ENCODE assay signal across 19 mouse cellular contexts in genomic region chr5:108646343-108646660, GRCm38 (mm10). TPM values are rescaled to one million over a fixed set of nuclear protein-coding genes. Genes with fewer than 3 reads are reported as not detected.
A peak's percentile ranks its signal among the peaks of the same experiment; 100 is the strongest.
DNase-seq lines count a peak whose midpoint lies in the region; ATAC-seq lines count a peak whose summit lies in the region.
"Had no signal": no experiment of that assay in that cellular context is flagged by ENCODE, and none has a peak within 500 bp of the region (broad histone marks: within the 10 kb centered on the region; RNA-seq: fewer than 3 reads in every experiment).

No protein-coding gene starts in this region.

- 87% methylated on average over 3 of the region's 3 CpGs for WGBS in heart, embryonic 11.5 days (ENCODE audit: insufficient replicate concordance)
- 91% methylated on average over 3 of the region's 3 CpGs for WGBS in kidney, embryonic 14.5 days
- 94% methylated on average over 3 of the region's 3 CpGs for WGBS in embryonic facial prominence, embryonic 10.5 days

- H3K4me2 ChIP-seq in heart, embryonic 11.5 days, result no peak overlapping the region
- H3K4me2 ChIP-seq in kidney, embryonic 14.5 days (replicated peaks; ENCODE audit: low read depth, low read length), result no peak overlapping the region
- H3K4me2 ChIP-seq: embryonic facial prominence, embryonic 15.5 days; heart, embryonic 13.5 days; liver, embryonic 12.5 days; midbrain, embryonic 15.5 days had no signal

- no peak overlapping the region for H3K4me3 ChIP-seq in heart, embryonic 11.5 days (ENCODE audit: low read depth, low read length)
- no peak overlapping the region for H3K4me3 ChIP-seq in kidney, embryonic 14.5 days (ENCODE audit: low read length)
- no peak overlapping the region for H3K4me3 ChIP-seq in embryonic facial prominence, embryonic 10.5 days
- H3K4me3 ChIP-seq: embryonic facial prominence, embryonic 15.5 days; heart, adult 2 months; heart, embryonic 13.5 days; liver, embryonic 12.5 days; midbrain, embryonic 15.5 days had no signal

- no peak overlapping the region for H3K9ac ChIP-seq in heart, embryonic 11.5 days (ENCODE audit: low read depth, low read length)
- no peak overlapping the region for H3K9ac ChIP-seq in kidney, embryonic 14.5 days (ENCODE audit: low read depth, low read length)
- H3K9ac ChIP-seq: embryonic facial prominence, embryonic 15.5 days; heart, embryonic 13.5 days; liver, embryonic 12.5 days; liver, postnatal 0 days; midbrain, embryonic 15.5 days had no signal

- H3K4me1 ChIP-seq in heart, embryonic 11.5 days (ENCODE audit: control insufficient read depth, insufficient read depth, low read length), result no peaks in the 10 kb centered on the region
- H3K4me1 ChIP-seq in kidney, embryonic 14.5 days (ENCODE audit: control insufficient read depth, insufficient read depth, low read length), result no peaks in the 10 kb centered on the region
- H3K4me1 ChIP-seq in embryonic facial prominence, embryonic 10.5 days, result no peaks in the 10 kb centered on the region
- H3K4me1 ChIP-seq: embryonic facial prominence, embryonic 15.5 days; midbrain, embryonic 15.5 days had no signal

- H3K27me3 ChIP-seq in heart, embryonic 11.5 days (ENCODE audit: control insufficient read depth, insufficient read depth, low read length), result no peaks in the 10 kb centered on the region
- no peaks in the 10 kb centered on the region for H3K27me3 ChIP-seq in kidney, embryonic 14.5 days (ENCODE audit: control insufficient read depth, insufficient read depth, low read length)
- no peaks in the 10 kb centered on the region for H3K27me3 ChIP-seq in embryonic facial prominence, embryonic 10.5 days (replicated peaks; ENCODE audit: low read depth, poor library complexity, severe bottlenecking)
- H3K27me3 ChIP-seq: embryonic facial prominence, embryonic 15.5 days; heart, embryonic 13.5 days; liver, embryonic 12.5 days; midbrain, embryonic 15.5 days had no signal

- H3K36me3 ChIP-seq in heart, embryonic 11.5 days (ENCODE audit: control insufficient read depth, insufficient read depth, low read length), result peaks cover 13% of the 10 kb centered on the region; the same call in 1 of the 2 replicates
- peaks cover 55% of the 10 kb centered on the region for H3K36me3 ChIP-seq in kidney, embryonic 14.5 days (ENCODE audit: control insufficient read depth, insufficient read depth, low read length)
- H3K36me3 ChIP-seq in embryonic facial prominence, embryonic 10.5 days (replicated peaks), result peaks cover 77% of the 10 kb centered on the region

- H3K27ac ChIP-seq in heart, embryonic 11.5 days (ENCODE audit: low read depth, low read length), result no peak overlapping the region
- H3K27ac ChIP-seq in kidney, embryonic 14.5 days (ENCODE audit: low read depth, low read length), result no peak overlapping the region
- H3K27ac ChIP-seq in embryonic facial prominence, embryonic 10.5 days (replicated peaks), result no peak overlapping the region
- H3K27ac ChIP-seq: embryonic facial prominence, embryonic 15.5 days; heart, adult 2 months; heart, embryonic 13.5 days; liver, embryonic 12.5 days; macrophage; midbrain, embryonic 15.5 days had no signal

- no peak for ATAC-seq in heart, embryonic 11.5 days (replicated peaks; ENCODE audit: insufficient number of reproducible peaks, low FRiP score, low TSS enrichment)
- ATAC-seq in kidney, embryonic 14.5 days (ENCODE audit: low FRiP score, low TSS enrichment), result no peak
- ATAC-seq: intestine, embryonic 16.5 days; liver, embryonic 12.5 days; liver, postnatal 0 days; midbrain, embryonic 15.5 days had no signal

- peak; percentile 86 for DNase-seq in heart, adult 11 months
- peak; percentile 30 to 33 for DNase-seq in kidney, adult 8-10 months
- peak; percentile 40 for DNase-seq in lung, postnatal 36 days
- DNase-seq in lung, postnatal 25 days (ENCODE audit: low spot score), result no peak
- DNase-seq in embryonic facial prominence, embryonic 10.5 days (ENCODE audit: low spot score), result no peak
- DNase-seq: adrenal gland, postnatal 25 days; gastrocnemius, postnatal 36 days; heart, adult 2 months; liver, postnatal 0 days; spleen, adult 18-20 months; thymus, postnatal 14 days had no signal

- no peaks in the 10 kb centered on the region for H3K9me3 ChIP-seq in heart, embryonic 11.5 days (replicated peaks; ENCODE audit: control insufficient read depth, low read length)
- no peaks in the 10 kb centered on the region for H3K9me3 ChIP-seq in kidney, embryonic 14.5 days (ENCODE audit: control insufficient read depth, low read length)
- H3K9me3 ChIP-seq in embryonic facial prominence, embryonic 10.5 days, result no peaks in the 10 kb centered on the region
- H3K9me3 ChIP-seq: embryonic facial prominence, embryonic 15.5 days; heart, embryonic 13.5 days; liver, embryonic 12.5 days; midbrain, embryonic 15.5 days had no signal

RNA-seq across cellular contexts. Expression of gene Idua, which starts 13.8 kb away (rescaled TPM):
- 14.4 and 15.2 TPM in 2 replicates for polyA plus RNA-seq in heart, embryonic 11.5 days (2014; fragmentation: Nextera tagmentation; extraction: Ambion mirVana)
- 11.0 and 11.3 TPM in 2 replicates for polyA plus RNA-seq in kidney, embryonic 14.5 days (2014; fragmentation: Nextera tagmentation; extraction: Ambion mirVana)
- polyA plus RNA-seq in embryonic facial prominence, embryonic 10.5 days (2016; fragmentation: Nextera tagmentation; extraction: Ambion mirVana), result 9.3 and 9.6 TPM in 2 replicates

RNA-seq across cellular contexts. Expression of gene Tmem175, which starts 16.7 kb away (rescaled TPM):
- polyA plus RNA-seq in heart, embryonic 11.5 days (2014; fragmentation: Nextera tagmentation; extraction: Ambion mirVana), result 20.0 and 22.2 TPM in 2 replicates
- 23.0 and 29.0 TPM in 2 replicates for polyA plus RNA-seq in kidney, embryonic 14.5 days (2014; fragmentation: Nextera tagmentation; extraction: Ambion mirVana)
- polyA plus RNA-seq in embryonic facial prominence, embryonic 10.5 days (2016; fragmentation: Nextera tagmentation; extraction: Ambion mirVana), result 15.1 and 16.0 TPM in 2 replicates

RNA-seq across cellular contexts. Expression of gene Gak, which starts 16.7 kb away (rescaled TPM):
- polyA plus RNA-seq in heart, embryonic 11.5 days (2014; fragmentation: Nextera tagmentation; extraction: Ambion mirVana), result 29.4 and 32.1 TPM in 2 replicates
- 30.4 and 48.8 TPM in 2 replicates for polyA plus RNA-seq in kidney, embryonic 14.5 days (2014; fragmentation: Nextera tagmentation; extraction: Ambion mirVana)
- polyA plus RNA-seq in embryonic facial prominence, embryonic 10.5 days (2016; fragmentation: Nextera tagmentation; extraction: Ambion mirVana), result 63.5 and 66.3 TPM in 2 replicates

RNA-seq across cellular contexts. Expression of gene Dgkq, which starts 23.2 kb away (rescaled TPM):
- polyA plus RNA-seq in heart, embryonic 11.5 days (2014; fragmentation: Nextera tagmentation; extraction: Ambion mirVana), result 5.6 and 6.3 TPM in 2 replicates
- polyA plus RNA-seq in kidney, embryonic 14.5 days (2014; fragmentation: Nextera tagmentation; extraction: Ambion mirVana), result 5.0 and 9.1 TPM in 2 replicates
- 12.5 and 14.5 TPM in 2 replicates for polyA plus RNA-seq in embryonic facial prominence, embryonic 10.5 days (2016; fragmentation: Nextera tagmentation; extraction: Ambion mirVana)

RNA-seq across cellular contexts. Expression of gene Slc26a1, which starts 29.1 kb away (rescaled TPM):
- 0.70 and 1.2 TPM in 2 replicates for polyA plus RNA-seq in heart, embryonic 11.5 days (2014; fragmentation: Nextera tagmentation; extraction: Ambion mirVana)
- 0.80 and 1.5 TPM in 2 replicates for polyA plus RNA-seq in kidney, embryonic 14.5 days (2014; fragmentation: Nextera tagmentation; extraction: Ambion mirVana)
- polyA plus RNA-seq in embryonic facial prominence, embryonic 10.5 days (2016; fragmentation: Nextera tagmentation; extraction: Ambion mirVana), result 0.55 and 0.92 TPM in 2 replicates
- polyA plus RNA-seq: macrophage had no signal

Comparison
In these comparisons a context has a peak if more than half of its experiments do, and no peak if none do; other contexts are left out.
1. DNase-seq: peak in heart, adult 11 months (single experiment), kidney, adult 8-10 months (2 of 2) and lung, postnatal 36 days (single experiment); none in lung, postnatal 25 days (single experiment) and embryonic facial prominence, embryonic 10.5 days (single experiment).